Comparison of ENCODE assay signal across 39 mouse cellular contexts in genomic region chr17:23994667-23995066, GRCm38 (mm10). TPM values are rescaled to one million over a fixed set of nuclear protein-coding genes. Genes with fewer than 3 reads are reported as not detected.
"Had no signal": no experiment of that assay in that cellular context is flagged by ENCODE, and none has a peak within 500 bp of the region (broad histone marks: within the 10 kb centered on the region; RNA-seq: fewer than 3 reads in every experiment).

No protein-coding gene starts in this region.

- H3K36me3 ChIP-seq: heart, embryonic 10.5 days; heart, embryonic 12.5 days; hindbrain, embryonic 10.5 days; hindbrain, embryonic 12.5 days; intestine, embryonic 15.5 days; limb, embryonic 10.5 days; limb, embryonic 12.5 days; liver, embryonic 13.5 days had no signal

- H3K4me2 ChIP-seq: heart, embryonic 12.5 days; liver, embryonic 11.5 days had no signal

- H3K9ac ChIP-seq: liver, embryonic 13.5 days had no signal

- ATAC-seq: inflammation-experienced regulatory T-cells, adult 6 months had no signal

- H3K27me3 ChIP-seq: intestine, embryonic 15.5 days had no signal

- H3K27ac ChIP-seq: gastrocnemius, adult 2 months; hindbrain, embryonic 12.5 days; hindbrain, embryonic 14.5 days; intestine, embryonic 15.5 days; layer of hippocampus, adult 2 months; limb, embryonic 12.5 days; liver, embryonic 13.5 days had no signal

- H3K9me3 ChIP-seq: heart, embryonic 10.5 days; heart, embryonic 12.5 days; hindbrain, embryonic 10.5 days; hindbrain, embryonic 12.5 days; intestine, embryonic 15.5 days; limb, embryonic 10.5 days; limb, embryonic 12.5 days; liver, embryonic 13.5 days had no signal

- DNase-seq: gastrocnemius, postnatal 10 days; gastrocnemius, postnatal 25 days; heart, adult 18-20 months; heart, postnatal 10 days; heart, postnatal 4 days; kidney, adult 18-20 months; kidney, adult 8-10 months; kidney, postnatal 10 days; kidney, postnatal 25 days; kidney, postnatal 4 days; liver; liver, embryonic 13.5 days had no signal

- H3K4me3 ChIP-seq: gastrocnemius, adult 2 months; heart, embryonic 10.5 days; heart, embryonic 12.5 days; hindbrain, embryonic 12.5 days; layer of hippocampus, adult 2 months; limb, embryonic 10.5 days; limb, embryonic 12.5 days; liver, embryonic 13.5 days had no signal

RNA-seq across cellular contexts. Expression of gene Prss22, which starts 3.2 kb away (rescaled TPM):
- total RNA-seq: gastrocnemius, adult 2 months; gastrocnemius, postnatal 10 days; gastrocnemius, postnatal 25 days; gastrocnemius, postnatal 4 days; granulocyte monocyte progenitor cell, adult 5-6 weeks; heart, adult 18-20 months; heart, adult 8-10 months; heart, postnatal 10 days; heart, postnatal 25 days; heart, postnatal 4 days; layer of hippocampus, adult 2 months; layer of hippocampus, postnatal 10 days; layer of hippocampus, postnatal 25 days had no signal
- polyA plus RNA-seq: heart, embryonic 14.5 days; heart, embryonic 16.5 days; hindbrain, embryonic 14.5 days; hindbrain, embryonic 16.5 days; inflammation-experienced regulatory T-cells, adult 6 months; intestine, embryonic 15.5 days; liver, embryonic 13.5 days had no signal

RNA-seq across cellular contexts. Expression of gene Prss30, which starts 14.3 kb away (rescaled TPM):
- total RNA-seq: gastrocnemius, adult 2 months; gastrocnemius, postnatal 10 days; gastrocnemius, postnatal 25 days; gastrocnemius, postnatal 4 days; granulocyte monocyte progenitor cell, adult 5-6 weeks; heart, adult 18-20 months; heart, adult 8-10 months; heart, postnatal 10 days; heart, postnatal 25 days; heart, postnatal 4 days had no signal
- polyA plus RNA-seq: heart, embryonic 12.5 days; hindbrain, embryonic 10.5 days; hindbrain, embryonic 12.5 days; hindbrain, embryonic 14.5 days; hindbrain, embryonic 16.5 days; limb, embryonic 10.5 days; limb, embryonic 12.5 days; liver, embryonic 11.5 days; liver, embryonic 13.5 days had no signal

RNA-seq across cellular contexts. Expression of gene Sbpl, which starts 39.6 kb away (rescaled TPM):
- total RNA-seq: gastrocnemius, adult 2 months; gastrocnemius, postnatal 10 days; gastrocnemius, postnatal 25 days; gastrocnemius, postnatal 4 days; granulocyte monocyte progenitor cell, adult 5-6 weeks; heart, adult 18-20 months; heart, adult 8-10 months; heart, postnatal 10 days; heart, postnatal 25 days; heart, postnatal 4 days; layer of hippocampus, adult 2 months; layer of hippocampus, postnatal 10 days; layer of hippocampus, postnatal 25 days; left cerebral cortex, postnatal 14 days; left cerebral cortex, postnatal 36 days had no signal
- polyA plus RNA-seq: heart, embryonic 10.5 days; heart, embryonic 12.5 days; heart, embryonic 14.5 days; heart, embryonic 16.5 days; hindbrain, embryonic 10.5 days; hindbrain, embryonic 12.5 days; hindbrain, embryonic 14.5 days; hindbrain, embryonic 16.5 days; inflammation-experienced regulatory T-cells, adult 6 months; intestine, embryonic 15.5 days; intestine, postnatal 0 days; kidney, embryonic 14.5 days; kidney, embryonic 16.5 days; limb, embryonic 10.5 days; limb, embryonic 12.5 days; limb, embryonic 14.5 days; liver, embryonic 11.5 days; liver, embryonic 13.5 days had no signal

RNA-seq across cellular contexts. Expression of gene Prss27, which starts 43.3 kb away (rescaled TPM):
- total RNA-seq: gastrocnemius, adult 2 months; gastrocnemius, postnatal 10 days; gastrocnemius, postnatal 25 days; gastrocnemius, postnatal 4 days; granulocyte monocyte progenitor cell, adult 5-6 weeks; heart, adult 18-20 months; heart, adult 8-10 months; heart, postnatal 10 days; heart, postnatal 25 days; heart, postnatal 4 days; layer of hippocampus, adult 2 months; layer of hippocampus, postnatal 10 days; layer of hippocampus, postnatal 25 days; left cerebral cortex, postnatal 14 days; left cerebral cortex, postnatal 36 days had no signal
- polyA plus RNA-seq: heart, embryonic 14.5 days; kidney, embryonic 14.5 days; limb, embryonic 10.5 days; limb, embryonic 12.5 days; liver, embryonic 11.5 days; liver, embryonic 13.5 days had no signal

RNA-seq across cellular contexts. Expression of gene Sbp, which starts 53.2 kb away (rescaled TPM):
- total RNA-seq: gastrocnemius, adult 2 months; gastrocnemius, postnatal 10 days; gastrocnemius, postnatal 25 days; gastrocnemius, postnatal 4 days; granulocyte monocyte progenitor cell, adult 5-6 weeks; heart, adult 18-20 months; heart, adult 8-10 months; heart, postnatal 10 days; heart, postnatal 25 days; heart, postnatal 4 days; layer of hippocampus, adult 2 months; layer of hippocampus, postnatal 10 days; layer of hippocampus, postnatal 25 days; left cerebral cortex, postnatal 14 days; left cerebral cortex, postnatal 36 days had no signal
- polyA plus RNA-seq: heart, embryonic 12.5 days; heart, embryonic 14.5 days; heart, embryonic 16.5 days; hindbrain, embryonic 10.5 days; hindbrain, embryonic 12.5 days; hindbrain, embryonic 14.5 days; hindbrain, embryonic 16.5 days; inflammation-experienced regulatory T-cells, adult 6 months; intestine, embryonic 15.5 days; intestine, postnatal 0 days; kidney, embryonic 14.5 days; kidney, embryonic 16.5 days; limb, embryonic 10.5 days; limb, embryonic 12.5 days; limb, embryonic 14.5 days; liver, embryonic 11.5 days; liver, embryonic 13.5 days had no signal
